Mouse (Mus musculus) heart, adult 8-10 months (tissue): ENCODE results near the gene Vangl2. TPM values are rescaled to one million over a fixed set of nuclear protein-coding genes. Genes with fewer than 3 reads are reported as not detected.

Experiments
- DNase-seq: peaks from one replicate; pipeline ENCODE4 v3.0.0; 2022; ENCODE audit warnings: low spot score
- total RNA-seq, 4 experiments: library from RNA; stranded (reverse); gene quantifications; 2 replicates each; pipeline ENCODE4 v1.2.4; 2022

Gene Vangl2
- total RNA-seq: 1 to 10 TPM in 2 of 4 experiments, under 1 TPM in 2; 0.86 to 1.7 (median 1.1) TPM

- DNase-seq: no peak
Measured at GRCm38 (mm10) chr1:172028394-172029275, at the start of gene Vangl2. Gene Vangl2, minus strand, starts transcription at chr1:172028444.

- no peak for DNase-seq
Measured at GRCm38 (mm10) chr1:172077981-172078380, 49.7 kb upstream of the Vangl2 start.

GRCm38 (mm10) chr1:172072604-172073003 lies 44.4 kb upstream of the Vangl2 start:
- no peak for DNase-seq

- DNase-seq: no peak
Measured at GRCm38 (mm10) chr1:172071556-172071955, 43.3 kb upstream of the Vangl2 start.

GRCm38 (mm10) chr1:172070227-172070626 lies 42.0 kb upstream of the Vangl2 start:
- DNase-seq: no peak

GRCm38 (mm10) chr1:172064613-172065141 lies 36.4 kb upstream of the Vangl2 start:
- DNase-seq: no peak

- DNase-seq: no peak
Measured at GRCm38 (mm10) chr1:172063291-172064023, 35.2 kb upstream of the Vangl2 start.

- no peak for DNase-seq
Measured at GRCm38 (mm10) chr1:172062101-172062500, 33.9 kb upstream of the Vangl2 start.

GRCm38 (mm10) chr1:172061217-172061616 lies 33.0 kb upstream of the Vangl2 start:
- no peak for DNase-seq

- DNase-seq: no peak
Measured at GRCm38 (mm10) chr1:172060659-172061058, 32.4 kb upstream of the Vangl2 start.

- DNase-seq: no peak
Measured at GRCm38 (mm10) chr1:172058874-172059273, 30.6 kb upstream of the Vangl2 start.

GRCm38 (mm10) chr1:172058321-172058720 lies 30.1 kb upstream of the Vangl2 start:
- DNase-seq: no peak

GRCm38 (mm10) chr1:172057491-172057921 lies 29.3 kb upstream of the Vangl2 start, which contains the start of gene Nhlh1:
Gene Nhlh1, minus strand, starts transcription at chr1:172057573.
- DNase-seq: no peak

GRCm38 (mm10) chr1:172056251-172056650 lies 28.0 kb upstream of the Vangl2 start:
- no peak for DNase-seq

- DNase-seq: no peak
Measured at GRCm38 (mm10) chr1:172053541-172054440, 25.5 kb upstream of the Vangl2 start.

GRCm38 (mm10) chr1:172052766-172053279 lies 24.6 kb upstream of the Vangl2 start:
- no peak for DNase-seq

GRCm38 (mm10) chr1:172049131-172049782 lies 21.0 kb upstream of the Vangl2 start:
- no peak for DNase-seq

GRCm38 (mm10) chr1:172048241-172048734 lies 20.0 kb upstream of the Vangl2 start:
- no peak for DNase-seq

GRCm38 (mm10) chr1:172046938-172047337 lies 18.7 kb upstream of the Vangl2 start:
- peak; percentile 46 for DNase-seq

- no peak for DNase-seq
Measured at GRCm38 (mm10) chr1:172046410-172046809, 18.2 kb upstream of the Vangl2 start.
